Mouse (Mus musculus) hindbrain, embryonic 15.5 days (tissue): ENCODE measurements at regions not wholly inside any gene's neighbourhood (a gene's known extent, or its start where the extent isn't known, plus 50 kb on each side); places are given as distances from the start of the nearest gene placed in this dataset.

Experiments used
- ATAC-seq: fragments of 200-750 bp; cut with Nextera tagmentation; 2 replicates; pipeline ENCODE4 v1.8.0; 2017; ENCODE audit warnings: low read depth, moderate number of reproducible peaks, moderate TSS enrichment; ENCODE audit not compliant: low FRiP score
- H3K27ac ChIP-seq: fragments of 300-500 bp; sonication (generic); replicated peaks from 2 replicates; pipeline ENCODE4 v1.5.1; 2015; ENCODE audit warnings: mild to moderate bottlenecking, inconsistent platforms
- H3K27me3 ChIP-seq: fragments of 300-500 bp; sonication (generic); 2 replicates; pipeline ENCODE4 v1.6.1; 2015; ENCODE audit warnings: control low read depth, inconsistent platforms
- H3K36me3 ChIP-seq: fragments of 300-500 bp; sonication (generic); 2 replicates; pipeline ENCODE4 v1.6.1; 2015; ENCODE audit warnings: control low read depth, inconsistent platforms
- H3K4me1 ChIP-seq: fragments of 300-500 bp; sonication (generic); replicated peaks from 2 replicates; pipeline ENCODE4 v1.6.1; 2015; ENCODE audit warnings: control low read depth, inconsistent platforms
- H3K4me2 ChIP-seq: fragments of 300-500 bp; sonication (generic); 2 replicates; pipeline ENCODE4 v1.6.1; 2015; ENCODE audit warnings: moderate library complexity, mild to moderate bottlenecking, inconsistent platforms
- H3K4me3 ChIP-seq: fragments of 300-500 bp; sonication (generic); 2 replicates; pipeline ENCODE4 v1.5.1; 2015; ENCODE audit warnings: mild to moderate bottlenecking, inconsistent platforms
- H3K9ac ChIP-seq: fragments of 300-500 bp; sonication (generic); 2 replicates; pipeline ENCODE4 v1.6.1; 2015; ENCODE audit warnings: inconsistent platforms
- H3K9me3 ChIP-seq: fragments of 300-500 bp; sonication (generic); 2 replicates; pipeline ENCODE4 v1.6.1; 2016; ENCODE audit warnings: control low read depth, inconsistent platforms
- WGBS: fragments of 180-500 bp; shearing (Covaris S2); methylation state at CpG from one replicate; pipeline ENCODE4 v1.1.7; 2015; 5-methylcytosine and 5-hydroxymethylcytosine counted together

GRCm38 (mm10) chr13:90584766-90585165, 320.4 kb downstream of the Atp6ap1l start:
- H3K9me3 ChIP-seq: no peaks in the 10 kb centered on the region
- no peak overlapping the region for H3K4me2 ChIP-seq
- no peak overlapping the region for H3K27ac ChIP-seq
- WGBS: 87% methylated on average over 2 of the region's 2 CpGs
- no peak overlapping the region for H3K4me3 ChIP-seq
- no peaks in the 10 kb centered on the region for H3K4me1 ChIP-seq
- ATAC-seq: no peak
- no peak overlapping the region for H3K9ac ChIP-seq
- H3K27me3 ChIP-seq: no peaks in the 10 kb centered on the region
- no peaks in the 10 kb centered on the region for H3K36me3 ChIP-seq

GRCm38 (mm10) chr13:90575371-90575770, 329.8 kb downstream of the Atp6ap1l start:
- H3K9ac ChIP-seq: no peak overlapping the region
- no peaks in the 10 kb centered on the region for H3K9me3 ChIP-seq
- no peaks in the 10 kb centered on the region for H3K4me1 ChIP-seq
- H3K4me2 ChIP-seq: no peak overlapping the region
- ATAC-seq: no peak
- WGBS: 91% methylated on average over 2 of the region's 2 CpGs
- no peaks in the 10 kb centered on the region for H3K36me3 ChIP-seq
- H3K4me3 ChIP-seq: no peak overlapping the region
- H3K27ac ChIP-seq: no peak overlapping the region
- H3K27me3 ChIP-seq: no peaks in the 10 kb centered on the region

- H3K27me3 ChIP-seq: no peaks in the 10 kb centered on the region
- no peaks in the 10 kb centered on the region for H3K4me1 ChIP-seq
- H3K27ac ChIP-seq: no peak overlapping the region
- ATAC-seq: no peak
- H3K4me2 ChIP-seq: no peak overlapping the region
- no peak overlapping the region for H3K9ac ChIP-seq
- no peaks in the 10 kb centered on the region for H3K36me3 ChIP-seq
- H3K4me3 ChIP-seq: no peak overlapping the region
- WGBS: 92% methylated on average over 2 of the region's 2 CpGs
- H3K9me3 ChIP-seq: no peaks in the 10 kb centered on the region
Observed at GRCm38 (mm10) chr13:90572580-90572979, 332.6 kb downstream of the Atp6ap1l start.

GRCm38 (mm10) chr13:90563183-90563840, 341.8 kb downstream of the Atp6ap1l start:
- no peaks in the 10 kb centered on the region for H3K4me1 ChIP-seq
- no peaks in the 10 kb centered on the region for H3K9me3 ChIP-seq
- H3K4me2 ChIP-seq: no peak overlapping the region
- H3K4me3 ChIP-seq: no peak overlapping the region
- no peak overlapping the region for H3K9ac ChIP-seq
- ATAC-seq: no peak
- no peak overlapping the region for H3K27ac ChIP-seq
- WGBS: 92% methylated on average over 1 of the region's 1 CpGs
- H3K27me3 ChIP-seq: no peaks in the 10 kb centered on the region
- H3K36me3 ChIP-seq: no peaks in the 10 kb centered on the region

- H3K4me3 ChIP-seq: no peak overlapping the region
- WGBS: 76% methylated on average over 1 of the region's 1 CpGs
- no peak for ATAC-seq
- H3K4me2 ChIP-seq: no peak overlapping the region
- H3K9ac ChIP-seq: no peak overlapping the region
- no peaks in the 10 kb centered on the region for H3K9me3 ChIP-seq
- H3K27me3 ChIP-seq: no peaks in the 10 kb centered on the region
- no peaks in the 10 kb centered on the region for H3K4me1 ChIP-seq
- no peaks in the 10 kb centered on the region for H3K36me3 ChIP-seq
- no peak overlapping the region for H3K27ac ChIP-seq
Observed at GRCm38 (mm10) chr13:90560095-90560494, 345.1 kb downstream of the Atp6ap1l start.

- Histone ChIP-seq H3K36me3 (no peaks in the 10 kb centered on the region), H3K27me3 (no peaks in the 10 kb centered on the region), H3K4me2 (no peak overlapping the region), H3K4me3 (no peak overlapping the region), H3K9me3 (no peaks in the 10 kb centered on the region), H3K27ac (no peak overlapping the region), H3K4me1 (no peaks in the 10 kb centered on the region), H3K9ac (no peak overlapping the region)
- WGBS: 98% methylated on average over 2 of the region's 2 CpGs
- ATAC-seq: no peak
Observed at GRCm38 (mm10) chr13:90559481-90559880, 345.7 kb downstream of the Atp6ap1l start.

- no peak overlapping the region for H3K4me2 ChIP-seq
- H3K9ac ChIP-seq: no peak overlapping the region
- no peaks in the 10 kb centered on the region for H3K36me3 ChIP-seq
- H3K4me3 ChIP-seq: no peak overlapping the region
- ATAC-seq: no peak
- no peak overlapping the region for H3K27ac ChIP-seq
- no peaks in the 10 kb centered on the region for H3K9me3 ChIP-seq
- H3K4me1 ChIP-seq: no peaks in the 10 kb centered on the region
- 83% methylated on average over 2 of the region's 2 CpGs for WGBS
- H3K27me3 ChIP-seq: no peaks in the 10 kb centered on the region
Observed at GRCm38 (mm10) chr13:90551166-90551565, 354.0 kb downstream of the Atp6ap1l start.

GRCm38 (mm10) chr13:90546288-90547035, 358.7 kb downstream of the Atp6ap1l start:
- no peaks in the 10 kb centered on the region for H3K27me3 ChIP-seq
- H3K36me3 ChIP-seq: no peaks in the 10 kb centered on the region
- 58% methylated on average over 1 of the region's 1 CpGs for WGBS
- ATAC-seq: no peak
- H3K9me3 ChIP-seq: no peaks in the 10 kb centered on the region
- no peaks in the 10 kb centered on the region for H3K4me1 ChIP-seq
- H3K4me3 ChIP-seq: no peak overlapping the region
- H3K4me2 ChIP-seq: no peak overlapping the region
- H3K9ac ChIP-seq: no peak overlapping the region
- no peak overlapping the region for H3K27ac ChIP-seq

GRCm38 (mm10) chr13:90545816-90546215, 359.3 kb downstream of the Atp6ap1l start:
- Histone ChIP-seq H3K27ac (no peak overlapping the region), H3K4me2 (no peak overlapping the region), H3K4me3 (no peak overlapping the region), H3K27me3 (no peaks in the 10 kb centered on the region), H3K4me1 (no peaks in the 10 kb centered on the region), H3K9me3 (no peaks in the 10 kb centered on the region), H3K9ac (no peak overlapping the region), H3K36me3 (no peaks in the 10 kb centered on the region)
- ATAC-seq: no peak

- H3K4me1 ChIP-seq: no peaks in the 10 kb centered on the region
- no peak overlapping the region for H3K9ac ChIP-seq
- no peaks in the 10 kb centered on the region for H3K9me3 ChIP-seq
- H3K36me3 ChIP-seq: no peaks in the 10 kb centered on the region
- no peak for ATAC-seq
- no peak overlapping the region for H3K4me3 ChIP-seq
- H3K4me2 ChIP-seq: no peak overlapping the region
- WGBS: 97% methylated on average over 1 of the region's 1 CpGs
- H3K27ac ChIP-seq: no peak overlapping the region
- H3K27me3 ChIP-seq: no peaks in the 10 kb centered on the region
Observed at GRCm38 (mm10) chr13:90537525-90537924, 367.6 kb downstream of the Atp6ap1l start.

GRCm38 (mm10) chr13:90526998-90527397, 378.2 kb downstream of the Atp6ap1l start:
- H3K36me3 ChIP-seq: no peaks in the 10 kb centered on the region
- no peak overlapping the region for H3K9ac ChIP-seq
- no peak overlapping the region for H3K27ac ChIP-seq
- 92% methylated on average over 3 of the region's 3 CpGs for WGBS
- no peaks in the 10 kb centered on the region for H3K27me3 ChIP-seq
- no peaks in the 10 kb centered on the region for H3K9me3 ChIP-seq
- no peak overlapping the region for H3K4me2 ChIP-seq
- H3K4me1 ChIP-seq: no peaks in the 10 kb centered on the region
- H3K4me3 ChIP-seq: no peak overlapping the region
- ATAC-seq: no peak

- Histone ChIP-seq H3K27me3 (no peaks in the 10 kb centered on the region), H3K4me1 (no peaks in the 10 kb centered on the region), H3K36me3 (no peaks in the 10 kb centered on the region), H3K9me3 (no peaks in the 10 kb centered on the region), H3K4me2 (no peak overlapping the region), H3K9ac (no peak overlapping the region), H3K27ac (no peak overlapping the region), H3K4me3 (no peak overlapping the region)
- no peak for ATAC-seq
- WGBS: 63% methylated on average over 2 of the region's 2 CpGs
Observed at GRCm38 (mm10) chr13:90525801-90526200, 379.4 kb downstream of the Atp6ap1l start.
